Mouse (Mus musculus) c-Kit-positive CD71-positive TER-119-positive erythroid progenitor cells, embryonic 14.5 days (primary cell): Measurements from ENCODE around the gene Adamts20.
"Not testable (repeated sequence)": the region's sequence is repeated elsewhere in the genome, so short reads cannot be mapped to it uniquely, and the experiment has no call there.

Source experiments
- DNase-seq: peaks from one replicate; pipeline ENCODE4 v3.0.0-alpha.2; 2013; ENCODE audit warnings: low spot score

Gene Adamts20

DNA sequence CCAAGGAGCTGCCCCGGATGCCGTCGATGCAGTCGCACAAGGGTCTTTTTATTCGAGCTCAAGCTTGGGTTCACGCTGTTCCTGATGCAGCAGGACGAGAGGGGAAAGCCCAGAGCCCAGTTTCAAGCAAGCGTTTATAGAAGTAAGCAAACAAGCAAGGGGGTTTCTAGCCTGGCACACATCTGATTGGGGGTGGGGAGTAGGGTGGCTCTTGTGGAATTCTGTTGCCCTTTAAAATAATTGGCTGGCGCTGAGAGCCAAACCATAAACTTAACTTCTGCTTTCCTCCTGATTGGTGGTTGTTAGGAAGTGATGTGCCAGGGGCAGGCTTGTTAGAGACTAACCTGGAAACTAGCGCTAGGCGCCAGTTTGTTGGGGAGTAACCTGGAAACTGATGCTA is at the start of gene Adamts20:
Adamts20 (minus strand) TSS at position 101 of the 400 bp plus-strand sequence.
- DNase-seq, result no peak

DNA sequence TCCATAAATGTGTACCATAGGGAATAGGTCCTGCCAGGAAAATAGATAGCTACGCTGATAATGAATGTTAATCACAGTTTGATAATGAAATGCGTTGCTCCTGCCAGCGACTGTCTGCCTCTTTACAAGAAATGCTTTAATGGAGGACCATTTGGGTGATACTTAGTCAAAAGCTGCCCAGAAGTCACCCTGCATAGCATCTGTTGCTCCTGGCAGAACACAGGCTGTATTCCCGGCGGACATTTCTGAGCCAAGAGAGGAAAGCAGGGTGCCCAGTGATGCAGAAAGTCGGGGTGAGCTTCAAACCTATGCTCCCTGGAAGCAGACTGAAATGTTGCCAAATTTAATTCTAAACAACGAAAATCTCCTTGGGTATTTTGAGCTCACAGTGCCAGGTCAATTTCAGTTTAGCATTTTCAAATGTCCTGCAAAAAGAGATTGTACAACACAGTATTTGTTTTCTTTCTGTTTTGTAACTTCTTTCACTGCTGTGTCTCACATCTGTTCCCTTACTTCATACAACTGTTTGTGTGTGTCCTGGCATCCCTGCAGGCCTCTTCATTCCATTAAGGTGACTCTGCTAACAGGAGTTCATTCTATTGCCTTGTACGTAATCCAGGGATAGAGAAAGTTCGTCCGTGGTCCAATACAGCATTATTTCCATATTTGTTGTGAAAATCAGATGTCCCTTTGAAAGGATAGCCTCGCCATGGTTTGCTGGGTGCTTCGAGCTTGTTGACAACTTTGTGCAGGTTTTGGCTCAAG is 38.4 kb upstream of the Adamts20 start:
- DNase-seq, result no peak

DNA sequence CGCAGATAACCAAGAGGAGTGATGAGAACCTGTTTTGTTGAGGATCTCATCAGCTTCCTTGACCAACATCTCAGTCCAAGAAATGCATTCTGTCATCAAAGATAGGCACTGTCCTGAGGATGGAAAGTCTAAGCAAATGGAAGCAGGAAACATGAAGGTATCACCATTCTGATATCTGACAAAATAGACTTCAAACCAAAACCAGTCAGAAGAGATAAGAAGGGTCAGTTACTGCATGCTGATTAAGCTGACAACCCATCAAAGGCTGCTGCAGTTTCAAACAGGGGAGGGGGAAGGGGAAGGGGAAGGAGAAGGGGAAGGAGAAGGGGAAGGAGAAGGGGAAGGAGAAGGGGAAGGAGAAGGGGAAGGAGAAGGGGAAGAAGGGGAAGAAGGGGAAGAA is 34.0 kb upstream of the Adamts20 start:
- no peak for DNase-seq

DNA sequence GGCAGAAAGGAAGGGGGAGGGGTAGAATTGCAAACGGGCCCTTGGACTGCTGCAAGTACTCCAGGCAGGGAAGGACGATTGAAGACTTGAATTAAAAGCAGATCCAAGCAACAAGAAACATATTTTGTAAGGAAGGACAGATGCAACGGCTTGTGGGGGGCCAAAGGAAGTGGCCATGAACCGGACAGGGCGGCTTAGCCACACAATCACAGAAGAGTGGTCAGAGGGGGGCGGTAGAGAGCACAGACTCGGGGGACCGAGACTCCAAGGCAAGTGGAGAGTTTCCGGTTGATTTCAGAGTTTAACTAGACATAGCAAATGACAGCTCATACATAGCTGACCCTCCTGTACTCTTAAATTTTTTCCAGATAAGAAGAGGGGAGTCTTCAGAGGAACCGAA is 30.7 kb upstream of the Adamts20 start:
- no peak for DNase-seq

DNA sequence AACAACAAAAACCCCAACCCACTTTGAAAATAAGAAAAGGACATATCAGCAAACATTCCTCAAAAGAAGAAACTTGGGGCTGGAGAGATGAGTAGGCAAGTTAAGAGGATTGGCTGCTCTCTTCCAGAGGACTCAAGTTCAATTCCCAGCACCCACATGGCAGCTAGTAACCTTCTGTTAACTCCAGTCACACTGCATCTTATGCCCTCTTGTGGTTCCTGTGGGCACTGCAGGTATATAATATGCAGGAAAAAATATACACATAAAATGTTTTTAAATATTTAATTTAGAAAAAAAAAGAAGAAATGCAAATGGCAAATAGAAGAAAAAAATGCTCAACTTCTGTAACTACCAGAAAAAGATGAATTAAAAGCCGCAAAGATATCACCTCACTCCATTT is 29.2 kb upstream of the Adamts20 start:
- DNase-seq, result no peak

DNA sequence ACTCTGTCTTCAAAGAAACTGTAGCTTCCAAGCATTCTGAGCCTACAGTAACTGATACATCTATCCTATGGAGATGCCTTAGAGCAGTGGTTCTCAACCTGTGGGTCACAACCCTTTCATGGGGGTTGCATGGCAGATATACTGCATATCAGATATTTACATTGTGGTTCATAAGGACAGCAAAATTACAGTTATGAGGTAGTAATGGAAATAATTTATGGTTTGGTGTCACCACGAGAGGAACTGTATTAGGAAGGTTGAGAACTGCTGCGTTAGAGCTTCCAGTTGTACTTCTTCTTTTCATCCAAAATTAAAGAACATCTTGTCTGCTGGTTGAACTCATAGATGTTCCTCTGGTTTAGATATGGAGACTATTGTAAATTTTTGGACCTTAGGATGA is 24.2 kb upstream of the Adamts20 start:
- no peak for DNase-seq

DNA sequence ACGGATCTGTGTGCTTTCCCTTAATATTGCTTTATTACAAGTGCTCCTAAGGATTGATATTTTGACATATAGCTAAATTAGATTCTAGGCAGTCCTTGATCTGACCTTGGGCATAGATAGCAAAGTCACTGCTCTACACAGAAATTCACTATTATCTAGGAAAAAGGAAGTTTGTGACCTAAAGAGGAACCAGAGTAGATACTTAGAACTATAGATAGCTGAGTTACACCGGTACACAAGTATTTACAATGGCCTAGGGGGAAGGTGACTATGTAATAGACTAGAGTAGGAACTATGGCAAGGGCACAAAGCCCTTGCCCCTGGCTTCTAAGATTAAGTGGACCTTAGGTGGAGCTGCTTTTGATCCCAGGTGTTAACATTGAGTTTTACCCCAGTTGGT is 22.8 kb upstream of the Adamts20 start:
- DNase-seq, result not testable (repeated sequence)

DNA sequence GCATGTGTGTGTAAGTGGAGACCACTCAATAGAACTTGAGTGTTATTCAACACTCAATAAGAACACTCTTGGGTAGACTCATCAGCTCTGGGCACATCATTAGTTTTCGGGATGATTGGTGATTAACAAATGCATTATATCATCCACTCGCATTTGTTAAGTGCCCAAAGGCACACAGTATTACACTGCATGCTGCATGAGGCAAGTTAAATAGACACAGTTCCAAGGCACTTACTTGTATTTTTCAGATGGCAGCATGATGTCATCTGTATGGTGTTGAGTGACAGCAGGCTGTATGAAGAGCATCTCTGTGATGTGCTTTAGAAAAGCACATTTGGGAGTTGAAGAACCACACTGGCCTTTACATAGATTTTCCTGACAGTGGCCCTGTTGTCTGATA is 17.3 kb upstream of the Adamts20 start:
- DNase-seq, result no peak

DNA sequence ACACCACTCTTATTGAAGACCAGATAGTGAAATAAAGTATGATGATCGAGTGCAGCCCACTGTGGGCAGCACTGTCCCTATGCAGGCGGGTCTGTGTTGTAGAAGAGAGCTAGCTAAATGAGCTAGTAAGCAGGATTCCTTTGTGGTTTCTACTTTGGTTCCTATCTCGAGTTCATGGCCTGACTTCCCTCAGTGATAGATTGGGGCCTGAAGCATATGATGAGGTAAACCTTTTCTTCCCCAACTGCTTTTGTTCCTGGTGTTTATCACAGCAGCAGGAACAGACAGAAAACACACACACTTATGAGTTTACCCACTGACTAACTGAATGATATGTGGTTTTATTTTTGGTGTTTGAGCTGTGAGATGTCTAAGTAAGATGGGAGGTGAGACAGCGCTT is 15.6 kb upstream of the Adamts20 start:
- DNase-seq, result no peak

DNA sequence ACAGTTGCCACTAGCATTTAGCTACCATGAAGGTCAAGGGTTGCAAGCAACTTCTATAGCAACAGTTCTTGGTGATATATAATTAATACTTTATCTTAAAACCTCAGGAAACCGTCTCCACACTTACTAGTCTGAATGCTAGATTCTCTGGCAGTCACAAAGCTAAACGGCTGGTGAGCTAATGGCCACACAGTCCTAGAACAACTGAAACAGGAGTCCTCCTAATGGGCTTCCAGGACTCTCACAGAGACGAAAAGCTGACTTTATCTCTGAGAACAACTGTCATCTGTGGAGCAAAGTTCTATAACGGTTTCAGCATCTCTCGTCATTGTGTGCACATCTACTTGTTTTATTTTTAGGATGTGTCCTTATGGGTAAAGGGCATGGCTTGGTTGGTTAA is 15.0 kb upstream of the Adamts20 start:
- no peak for DNase-seq

DNA sequence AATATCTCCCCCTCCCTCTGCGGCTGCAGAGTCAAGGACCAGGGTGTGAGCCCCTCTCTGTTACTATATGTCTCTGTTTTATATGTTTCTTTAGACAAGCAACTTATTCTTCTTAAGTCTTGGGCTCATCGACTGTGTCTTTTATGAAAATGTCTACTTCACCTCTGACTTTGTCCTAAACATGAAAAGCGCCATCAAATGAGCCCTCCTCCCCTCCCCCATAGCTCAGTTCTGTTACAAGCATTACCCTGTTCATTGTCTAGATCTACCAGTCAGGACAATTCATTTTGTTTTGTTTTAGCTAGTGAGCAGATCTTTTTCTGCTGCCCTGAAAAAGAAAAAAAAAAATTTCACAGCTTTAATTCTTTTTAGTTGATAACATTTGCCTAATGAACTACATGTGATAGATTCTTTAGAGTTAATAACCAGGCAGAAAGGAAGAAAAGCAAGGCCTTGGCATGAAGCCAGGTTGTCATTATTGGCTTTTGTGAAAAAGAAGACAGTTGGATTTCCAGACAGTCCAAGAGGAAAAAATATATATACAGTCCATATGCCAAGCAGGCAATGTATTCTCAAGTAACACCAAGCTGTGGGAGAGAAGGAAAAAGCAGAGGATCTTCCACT is 14.4 kb upstream of the Adamts20 start:
- DNase-seq, result no peak

DNA sequence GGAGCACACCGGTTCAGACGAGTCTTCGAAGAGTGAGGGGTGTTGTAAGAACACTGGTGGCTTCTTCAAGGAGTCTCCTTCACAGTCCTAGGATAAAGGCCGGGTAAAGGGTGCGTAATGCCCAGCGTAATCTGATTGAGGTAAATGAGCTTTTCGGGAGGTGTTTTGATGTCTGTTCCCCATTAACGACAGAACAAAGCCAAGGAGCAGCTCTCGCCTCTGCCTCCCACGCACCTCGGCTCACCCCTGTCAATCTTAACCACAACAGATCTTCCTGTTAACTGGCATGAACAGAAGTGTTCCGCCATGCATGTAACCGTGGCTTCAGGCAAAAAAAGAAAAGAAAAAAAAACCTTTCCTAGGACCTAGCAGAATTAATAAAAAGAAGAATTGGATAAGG is 13.5 kb upstream of the Adamts20 start:
- no peak for DNase-seq

DNA sequence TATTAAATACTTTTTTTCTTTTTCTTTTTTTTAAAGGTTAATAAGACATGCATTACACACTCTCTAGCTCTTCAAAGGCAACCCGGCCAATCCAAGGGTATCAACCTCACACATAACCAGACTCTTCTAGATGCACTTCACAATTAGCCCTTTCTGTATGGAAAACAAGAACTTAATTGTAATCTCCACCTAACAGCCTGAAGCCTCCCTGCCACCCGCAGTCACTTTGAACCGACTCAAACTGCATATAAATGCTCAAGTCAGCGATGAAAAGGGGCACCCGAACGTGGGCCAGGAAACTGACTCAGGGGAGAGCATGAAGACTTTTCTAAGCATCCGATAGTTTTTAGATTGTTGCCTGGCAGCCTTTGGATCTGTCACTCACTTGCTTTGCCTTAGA is 12.1 kb upstream of the Adamts20 start:
- DNase-seq, result no peak

DNA sequence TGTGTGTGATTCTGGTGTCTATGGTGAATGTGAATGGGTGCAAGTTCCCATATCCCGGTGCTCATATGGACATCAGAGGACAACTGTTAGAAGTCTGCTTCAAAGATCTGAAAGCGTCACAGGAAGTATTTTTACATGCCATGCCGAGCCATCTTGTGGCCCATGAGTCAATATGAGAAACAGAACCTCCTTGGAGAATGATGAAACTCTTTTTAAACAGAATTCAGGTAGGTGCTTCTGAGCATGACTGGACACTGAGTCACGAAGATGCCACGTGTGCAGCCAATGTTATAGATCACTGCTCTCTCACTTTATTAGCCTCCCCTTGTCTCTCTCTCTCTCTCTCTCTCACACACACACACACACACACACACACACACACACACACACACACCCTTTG is 10.8 kb upstream of the Adamts20 start:
- no peak for DNase-seq

DNA sequence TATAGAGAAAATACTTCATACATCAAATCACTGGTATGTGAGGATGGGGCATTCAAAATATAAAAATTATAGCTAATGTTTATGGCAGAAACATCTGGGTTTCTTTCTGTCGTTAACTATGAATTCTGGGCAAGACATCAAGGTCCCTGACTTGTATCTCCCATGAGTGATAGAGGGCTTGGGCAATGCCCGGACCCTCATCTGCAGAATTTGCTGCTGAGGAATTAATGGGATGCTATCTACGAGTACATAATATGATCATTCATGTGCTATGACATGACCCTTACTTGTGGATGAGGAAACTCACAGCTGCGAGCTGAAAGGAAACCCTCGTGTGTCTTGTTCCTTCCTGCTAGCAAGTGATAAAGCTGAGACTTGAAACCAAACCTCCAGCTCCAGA is 5.1 kb upstream of the Adamts20 start:
- DNase-seq, result no peak

DNA sequence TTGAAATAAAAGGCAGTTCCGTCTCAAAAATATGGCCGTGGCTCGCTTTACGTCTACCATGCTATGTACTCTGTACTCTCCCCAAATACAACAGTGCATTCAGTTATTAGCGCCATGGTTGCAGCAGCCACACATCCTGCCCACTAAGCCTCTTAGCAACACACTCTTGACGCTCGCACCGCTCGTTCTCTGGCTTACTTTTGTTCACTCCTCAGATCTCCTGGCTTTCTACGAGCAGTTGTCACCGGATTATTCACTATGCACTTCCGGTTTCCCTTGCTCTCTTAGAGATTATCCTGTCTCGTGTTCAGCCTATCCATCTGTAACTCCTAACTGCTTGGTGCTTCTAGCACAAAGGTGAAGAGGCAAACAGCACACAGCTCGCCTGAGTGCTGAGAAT is 337 bp downstream of the Adamts20 start:
- no peak for DNase-seq

DNA sequence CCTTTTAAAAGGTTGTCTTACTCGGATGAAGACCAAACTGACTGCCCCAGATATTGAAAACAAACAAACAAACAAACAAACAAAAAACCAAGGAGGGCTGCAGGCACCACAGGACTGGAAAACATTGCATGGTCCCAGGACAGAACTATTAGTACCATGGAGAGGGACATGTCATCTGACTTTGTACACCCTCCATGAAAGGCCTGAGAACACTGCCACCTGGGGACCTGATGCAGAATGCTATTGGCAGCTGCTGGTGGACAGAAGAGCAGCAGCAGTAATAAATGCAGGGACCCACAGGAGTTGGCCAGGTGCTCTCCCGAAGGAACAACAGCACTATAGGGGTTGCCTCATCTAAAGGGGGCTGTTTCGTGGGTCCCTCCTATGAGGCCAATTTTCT is 2.0 kb downstream of the Adamts20 start:
- DNase-seq, result no peak

DNA sequence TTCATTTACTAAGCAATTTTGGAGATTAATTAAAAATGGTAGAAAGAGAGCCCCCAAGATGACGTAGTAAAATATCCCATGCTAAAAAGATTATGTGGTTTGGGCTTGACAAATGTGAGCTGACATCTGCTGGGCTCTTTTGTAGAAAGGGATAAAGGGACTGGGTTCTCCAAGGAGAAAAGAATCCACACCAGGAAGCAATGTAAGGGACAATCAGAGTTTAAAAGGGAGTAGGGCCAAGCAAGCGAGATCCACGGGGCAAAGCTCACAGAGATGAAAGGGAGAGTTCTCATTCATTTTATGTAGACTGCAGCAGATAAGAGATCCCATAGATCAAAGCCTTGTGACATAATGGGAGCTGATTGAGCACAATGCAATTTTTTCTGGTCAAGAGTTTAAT is 3.0 kb downstream of the Adamts20 start:
- DNase-seq, result no peak

DNA sequence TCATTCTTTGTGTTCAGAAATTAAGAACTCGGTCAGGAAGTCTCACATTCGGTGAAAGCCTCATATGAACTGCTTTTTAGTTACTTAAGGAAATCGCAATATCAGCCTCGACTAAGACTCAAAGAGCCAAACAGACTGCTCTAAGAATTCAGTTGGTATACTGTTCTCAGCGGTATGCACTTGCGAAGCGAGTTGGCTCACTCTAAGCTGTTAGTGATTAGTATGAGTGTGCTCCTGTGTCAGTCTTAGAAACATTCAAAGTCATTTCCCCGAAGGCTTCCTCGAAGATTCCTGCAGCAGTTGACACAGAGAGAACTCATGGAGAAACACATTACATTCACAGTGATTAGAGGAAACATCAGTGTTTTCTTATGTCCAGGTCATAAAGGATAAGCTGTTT is 4.1 kb downstream of the Adamts20 start:
- no peak for DNase-seq

DNA sequence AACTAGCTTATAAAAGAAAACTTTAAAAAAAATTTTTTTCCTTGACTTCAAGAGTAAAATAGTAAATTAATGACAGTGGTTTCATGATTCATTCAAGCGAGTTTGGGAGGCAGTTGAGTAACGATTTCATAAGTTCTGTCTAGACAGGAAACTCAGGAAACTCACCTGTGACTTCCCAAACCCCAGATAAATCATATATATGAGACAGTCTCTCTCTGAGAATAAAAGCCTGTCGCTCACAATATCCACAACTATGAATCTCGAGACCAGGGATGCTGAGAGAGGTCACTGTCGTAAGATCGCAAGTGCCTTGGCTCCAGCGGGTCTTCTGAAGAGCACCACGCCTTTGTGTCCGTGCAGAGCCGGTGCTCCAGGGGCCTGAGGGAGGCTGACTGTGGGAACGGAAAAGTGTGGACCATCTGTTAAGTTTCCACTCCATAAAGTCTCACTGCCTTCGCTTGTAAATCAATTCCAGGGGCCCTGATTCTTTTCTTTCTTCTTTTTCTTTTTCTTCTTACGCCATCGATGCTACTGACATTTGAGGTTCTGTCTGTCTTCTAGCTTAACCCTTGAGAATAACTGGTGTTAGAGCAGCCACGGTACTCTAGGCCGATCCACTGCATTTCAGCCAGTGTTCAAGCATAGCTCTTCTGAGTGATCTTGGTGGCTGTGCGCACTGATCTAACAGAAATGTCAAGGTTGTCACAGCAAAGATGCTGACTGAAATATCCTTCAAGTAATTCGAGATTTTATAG is 7.4 kb downstream of the Adamts20 start:
- no peak for DNase-seq

DNA sequence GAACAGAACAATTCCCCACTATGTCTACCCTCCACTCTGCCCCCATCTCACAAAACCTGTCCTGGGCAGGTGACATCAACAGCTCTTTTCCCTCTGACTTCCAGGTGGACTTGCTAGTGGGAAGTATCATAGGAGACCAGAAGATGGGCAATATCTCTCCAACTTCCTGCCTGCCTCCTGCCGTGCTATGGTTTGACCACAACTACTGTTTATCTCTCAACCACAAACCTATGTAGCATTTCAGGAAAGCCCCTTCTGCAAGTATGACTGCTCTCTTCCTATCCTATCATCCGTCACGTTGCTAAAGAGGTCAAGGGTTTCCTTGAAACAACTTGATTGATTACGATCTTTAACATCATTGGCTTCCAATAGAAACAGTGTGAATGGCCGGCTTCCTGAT is 12.4 kb downstream of the Adamts20 start:
- DNase-seq, result no peak

DNA sequence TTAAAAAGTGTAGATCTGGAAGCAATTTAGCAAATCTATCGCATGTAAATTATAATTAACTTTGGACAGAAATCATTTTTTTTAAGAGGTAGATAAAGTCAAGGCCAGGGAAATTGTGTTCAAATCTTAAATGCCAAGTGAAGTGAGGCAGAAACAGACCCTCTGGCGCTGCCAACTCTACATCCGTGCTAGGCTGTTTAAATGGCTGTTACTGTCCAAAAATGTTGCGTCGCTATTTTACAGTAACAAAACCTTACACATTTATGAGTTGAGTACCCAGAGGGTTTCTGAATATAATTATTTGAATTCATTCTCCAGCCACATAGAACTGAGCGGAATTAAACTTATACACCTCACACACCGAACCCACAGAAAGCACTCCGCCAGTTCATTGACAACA is 13.6 kb downstream of the Adamts20 start:
- DNase-seq, result no peak

DNA sequence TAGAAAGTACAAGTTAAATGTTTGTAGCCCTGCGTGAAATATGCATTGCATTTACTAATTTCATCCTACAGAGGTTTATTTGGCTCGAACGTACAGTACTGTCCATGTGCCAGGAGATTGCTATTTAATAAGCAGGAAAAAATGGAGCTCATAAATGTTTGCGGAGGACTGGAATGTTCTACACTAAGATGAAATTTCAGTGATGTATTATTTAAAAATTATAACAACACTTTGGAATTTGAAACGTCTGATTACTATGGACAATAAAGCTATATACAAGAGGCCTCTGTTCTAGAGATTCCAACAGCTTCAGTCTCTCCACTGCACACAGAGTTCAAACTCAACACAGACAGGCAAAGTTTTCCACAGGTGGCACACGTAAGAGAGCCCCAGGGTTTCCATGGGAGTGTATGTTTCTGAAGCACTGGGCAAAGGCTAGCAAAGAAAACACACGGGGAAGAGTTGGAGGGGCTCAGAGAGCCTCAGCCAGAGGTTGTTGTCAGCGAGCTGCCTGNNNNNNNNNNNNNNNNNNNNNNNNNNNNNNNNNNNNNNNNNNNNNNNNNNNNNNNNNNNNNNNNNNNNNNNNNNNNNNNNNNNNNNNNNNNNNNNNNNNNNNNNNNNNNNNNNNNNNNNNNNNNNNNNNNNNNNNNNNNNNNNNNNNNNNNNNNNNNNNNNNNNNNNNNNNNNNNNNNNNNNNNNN is 20.6 kb downstream of the Adamts20 start:
- no peak for DNase-seq
